Mouse (Mus musculus): ENCODE measurements around the gene Dnm3.
A peak's percentile ranks its signal among the peaks of the same experiment; 100 is the strongest.

Dnm3 gene

GRCm38 (mm10) chr1:162108726-162109436 lies 369.0 kb downstream of the Dnm3 start:
- DNase-seq (ENCODE audit: low read depth): no peak

GRCm38 (mm10) chr1:162108181-162108671 lies 369.6 kb downstream of the Dnm3 start:
- no peak for DNase-seq (ENCODE audit: low read depth)

- DNase-seq (ENCODE audit: low read depth): no peak
These were observed 370.7 kb downstream of the Dnm3 start for GRCm38 (mm10) chr1:162107011-162107606.

GRCm38 (mm10) chr1:162100961-162101830 lies 376.6 kb downstream of the Dnm3 start:
- DNase-seq (ENCODE audit: low read depth): no peak

GRCm38 (mm10) chr1:162100033-162100820 lies 377.6 kb downstream of the Dnm3 start:
- DNase-seq (ENCODE audit: low read depth): peak; percentile 91

GRCm38 (mm10) chr1:162099203-162099602 lies 378.6 kb downstream of the Dnm3 start:
- no peak for DNase-seq (ENCODE audit: low read depth)

GRCm38 (mm10) chr1:162094523-162095272 lies 383.1 kb downstream of the Dnm3 start:
- no peak for DNase-seq (ENCODE audit: low read depth)

- DNase-seq (ENCODE audit: low read depth): peak; percentile 98
These were observed 383.9 kb downstream of the Dnm3 start for GRCm38 (mm10) chr1:162093806-162094522.

GRCm38 (mm10) chr1:162092899-162093659 lies 384.8 kb downstream of the Dnm3 start:
- DNase-seq (ENCODE audit: low read depth): no peak

GRCm38 (mm10) chr1:162092401-162092800 lies 385.4 kb downstream of the Dnm3 start:
- DNase-seq (ENCODE audit: low read depth): no peak

GRCm38 (mm10) chr1:162083886-162084478 lies 393.9 kb downstream of the Dnm3 start:
- no peak for DNase-seq (ENCODE audit: low read depth)

GRCm38 (mm10) chr1:162083354-162083753 lies 394.5 kb downstream of the Dnm3 start:
- no peak for DNase-seq (ENCODE audit: low read depth)

GRCm38 (mm10) chr1:162082711-162083110 lies 395.1 kb downstream of the Dnm3 start:
- DNase-seq (ENCODE audit: low read depth): no peak

- no peak for DNase-seq (ENCODE audit: low read depth)
These were observed 396.0 kb downstream of the Dnm3 start for GRCm38 (mm10) chr1:162081693-162082372.

- no peak for DNase-seq (ENCODE audit: low read depth)
These were observed 397.8 kb downstream of the Dnm3 start for GRCm38 (mm10) chr1:162079989-162080388.

GRCm38 (mm10) chr1:162077454-162077853 lies 400.4 kb downstream of the Dnm3 start:
- no peak for DNase-seq (ENCODE audit: low read depth)

GRCm38 (mm10) chr1:162076581-162077001 lies 401.2 kb downstream of the Dnm3 start:
- peak; percentile 93 for DNase-seq (ENCODE audit: low read depth)

- no peak for DNase-seq (ENCODE audit: low read depth)
These were observed 402.0 kb downstream of the Dnm3 start for GRCm38 (mm10) chr1:162075831-162076230.

- DNase-seq (ENCODE audit: low read depth): no peak
These were observed 402.4 kb downstream of the Dnm3 start for GRCm38 (mm10) chr1:162075416-162075815.
